Mouse (Mus musculus): Measurements from ENCODE around the gene Msantd1. TPM values are rescaled to one million over a fixed set of nuclear protein-coding genes. Genes with fewer than 3 reads are reported as not detected.
"Not testable (repeated sequence)": the region's sequence is repeated elsewhere in the genome, so short reads cannot be mapped to it uniquely, and the experiment has no call there.

The Msantd1 gene
- 0.18 and 0.69 TPM in 2 replicates for polyA plus RNA-seq (2016; fragmentation: Nextera tagmentation; extraction: Ambion mirVana)

DNA sequence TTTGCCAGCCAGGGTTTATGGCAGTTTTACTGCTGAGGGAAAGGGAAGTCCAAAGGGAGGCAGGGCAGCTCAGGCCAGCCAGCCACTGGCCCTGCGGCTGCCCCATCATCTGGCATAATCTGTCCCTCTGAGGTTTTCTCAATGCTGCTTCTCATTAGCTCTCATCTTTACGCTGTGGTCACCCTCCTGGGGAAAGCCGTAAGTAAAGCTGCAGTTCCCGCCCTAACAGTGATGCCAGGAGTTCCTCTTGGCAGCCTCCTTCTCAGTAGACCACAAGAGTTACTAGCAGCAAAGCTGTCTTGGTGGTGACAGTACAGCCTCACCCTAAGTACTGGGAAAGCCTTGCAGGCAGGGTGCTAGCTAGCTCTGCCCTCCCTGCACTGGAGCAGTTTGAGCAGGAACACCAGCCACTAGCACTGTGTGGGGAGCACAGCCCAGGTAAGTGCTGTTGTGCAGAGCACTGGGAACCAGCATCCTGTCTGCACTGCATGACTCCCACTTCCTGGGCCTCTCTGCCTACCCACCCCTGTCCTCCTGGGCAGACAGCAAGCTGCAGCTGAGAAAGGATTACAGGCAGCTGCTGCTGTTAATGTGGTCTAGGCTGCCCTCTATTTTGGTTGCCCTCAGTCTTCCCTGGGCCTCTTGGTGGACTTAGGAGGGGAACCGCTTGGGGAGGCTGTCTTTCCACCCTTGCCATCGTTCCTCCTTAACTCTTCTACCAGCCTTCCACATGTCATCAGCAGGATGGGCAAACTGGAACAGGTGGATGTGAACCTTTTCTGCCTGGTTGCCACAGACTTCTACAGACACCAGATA lies at the start of gene Msantd1:
Msantd1 (plus strand) TSS at position 103 of the 816 bp plus-strand sequence.
- Histone ChIP-seq H3K27ac (peak within 1 kb of the TSS; percentile 93), H3K9ac (no peak within 1 kb of the TSS), H3K36me3 (peaks cover 76% of the 10 kb centered on the region), H3K4me3 (no peak within 1 kb of the TSS), H3K9me3 (replicated peaks) (no peaks in the 10 kb centered on the region), H3K4me2 (no peak within 1 kb of the TSS), H3K4me1 (peaks cover 38% of the 10 kb centered on the region), H3K27me3 (replicated peaks) (no peaks in the 10 kb centered on the region)
- WGBS (ENCODE audit: insufficient replicate concordance) = 86% methylated on average over 6 of the region's 6 CpGs
- no peak for ATAC-seq

DNA sequence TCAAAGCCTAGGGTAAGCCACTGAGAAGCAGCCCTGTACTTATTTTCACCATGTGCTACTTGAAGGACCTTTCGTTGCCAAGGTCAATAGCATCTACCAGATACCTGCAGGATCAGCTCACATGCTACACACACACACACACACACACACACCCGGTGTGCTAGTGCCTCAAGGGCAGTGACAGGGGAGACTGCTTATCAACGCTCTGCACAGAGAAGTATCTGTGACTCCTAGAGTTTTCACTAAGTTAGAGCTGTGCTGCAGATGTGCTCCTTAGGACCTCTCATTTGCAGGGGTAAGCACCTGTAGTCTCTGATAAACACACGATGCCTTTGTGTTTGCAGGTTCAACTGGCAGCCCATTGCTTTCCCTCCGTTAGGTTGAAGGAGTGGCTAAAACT lies 42.4 kb upstream of the Msantd1 start:
- Histone ChIP-seq H3K27me3 (replicated peaks) (no peaks in the 10 kb centered on the region), H3K27ac (peak overlapping the region; percentile 64), H3K4me3 (no peak overlapping the region), H3K4me2 (no peak overlapping the region), H3K36me3 (peaks cover 86% of the 10 kb centered on the region), H3K9ac (0 out of 2 replicates have a peak overlapping the region, but pooled peaks have one; percentile 1), H3K9me3 (replicated peaks) (no peaks in the 10 kb centered on the region), H3K4me1 (peaks cover 23% of the 10 kb centered on the region)
- WGBS (ENCODE audit: insufficient replicate concordance) = 41% methylated on average over 5 of the region's 5 CpGs
- ATAC-seq = peak; percentile 99

DNA sequence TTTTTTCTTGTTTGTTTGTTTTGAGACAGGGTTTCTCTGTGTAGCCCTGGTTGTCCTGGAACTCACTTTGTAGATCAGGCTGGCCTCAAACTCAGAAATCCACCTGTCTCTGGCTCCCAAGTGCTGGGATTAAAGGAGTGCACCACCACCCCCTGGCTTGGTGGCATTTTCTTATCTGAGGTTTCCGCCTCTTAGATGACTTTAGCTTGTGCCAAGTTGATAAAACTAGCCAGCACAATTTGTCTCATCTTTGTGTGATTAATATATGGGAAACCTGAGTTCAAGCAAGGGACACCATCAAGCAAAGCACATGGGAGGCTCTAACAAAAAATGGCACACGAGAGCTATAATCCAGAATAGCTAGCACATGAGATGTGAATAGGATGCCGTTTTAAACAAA lies 27.5 kb upstream of the Msantd1 start:
- ATAC-seq = peak; percentile 33; the same call in 1 of the 2 replicates
- not testable (repeated sequence) for H3K9ac ChIP-seq; H3K27me3 ChIP-seq (replicated peaks); H3K4me3 ChIP-seq; H3K9me3 ChIP-seq (replicated peaks)
- Histone ChIP-seq H3K4me1 (peaks cover 36% of the 10 kb centered on the region), H3K4me2 (peak overlapping the region; percentile 46), H3K36me3 (peaks cover 88% of the 10 kb centered on the region), H3K27ac (peak overlapping the region; percentile 92)
- WGBS (ENCODE audit: insufficient replicate concordance) = 56% methylated on average over 3 of the region's 3 CpGs

- peaks cover 84% of the 10 kb centered on the region for H3K36me3 ChIP-seq
- H3K4me2 ChIP-seq = peak overlapping the region; percentile 46
- ATAC-seq = peak; percentile 100
These were observed 26.8 kb upstream of the Msantd1 start for GRCm38 (mm10) chr5:34881023-34881422.

DNA sequence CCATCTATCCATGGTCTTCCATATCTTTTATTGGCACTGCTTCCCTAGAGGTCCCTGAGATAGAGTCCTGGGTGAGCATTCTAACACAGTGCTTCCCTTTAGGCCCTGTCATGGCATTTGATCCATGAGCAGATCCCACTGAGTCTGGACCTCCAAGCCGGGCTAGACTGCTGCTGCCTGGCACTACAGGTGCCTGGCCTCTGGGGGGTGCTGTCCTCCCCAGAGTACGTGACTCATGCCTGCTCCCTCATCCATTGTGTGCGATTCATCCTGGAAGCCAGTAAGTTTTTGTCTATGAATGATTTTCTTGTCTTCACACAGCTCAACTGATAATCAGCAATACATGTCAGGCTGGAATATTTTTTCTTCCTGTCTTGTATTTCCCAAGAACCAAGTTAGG lies 22.6 kb upstream of the Msantd1 start:
- peaks cover 26% of the 10 kb centered on the region for H3K4me1 ChIP-seq
- H3K4me2 ChIP-seq = no peak overlapping the region
- 85% methylated on average over 3 of the region's 3 CpGs for WGBS (ENCODE audit: insufficient replicate concordance)
- no peaks in the 10 kb centered on the region for H3K9me3 ChIP-seq (replicated peaks)
- H3K27me3 ChIP-seq (replicated peaks) = no peaks in the 10 kb centered on the region
- H3K36me3 ChIP-seq = peaks cover 84% of the 10 kb centered on the region
- no peak overlapping the region for H3K9ac ChIP-seq
- no peak overlapping the region for H3K4me3 ChIP-seq
- no peak overlapping the region for H3K27ac ChIP-seq
- ATAC-seq = no peak

More at GRCm38 (mm10) chr5:34881023-34881422, 26.8 kb upstream of the Msantd1 start:
- 24% methylated on average over 3 of the region's 3 CpGs for whole genome bisulfite sequencing (ENCODE audit: insufficient replicate concordance)
- Histone ChIP-seq H3K9ac (peak overlapping the region; percentile 33), H3K27ac (peak overlapping the region; percentile 92), H3K4me1 (peaks cover 36% of the 10 kb centered on the region), H3K9me3 (replicated peaks) (no peaks in the 10 kb centered on the region), H3K4me3 (no peak overlapping the region), H3K27me3 (replicated peaks) (no peaks in the 10 kb centered on the region)

GRCm38 (mm10) chr5:34889252-34889651 lies 18.6 kb upstream of the Msantd1 start:
- Histone ChIP-seq H3K27me3 (replicated peaks) (no peaks in the 10 kb centered on the region), H3K4me3 (no peak overlapping the region), H3K4me2 (no peak overlapping the region), H3K9me3 (replicated peaks) (no peaks in the 10 kb centered on the region), H3K27ac (no peak overlapping the region), H3K4me1 (0 out of 2 replicates have a peak, but pooled peaks cover 3% of the 10 kb centered on the region), H3K9ac (no peak overlapping the region), H3K36me3 (peaks cover 94% of the 10 kb centered on the region)
- WGBS (ENCODE audit: insufficient replicate concordance) = 67% methylated on average over 4 of the region's 4 CpGs
- ATAC-seq = no peak

GRCm38 (mm10) chr5:34896697-34897453 lies 10.9 kb upstream of the Msantd1 start:
- Histone ChIP-seq H3K36me3 (peaks cover 96% of the 10 kb centered on the region), H3K9me3 (replicated peaks) (no peaks in the 10 kb centered on the region), H3K4me2 (peak overlapping the region; percentile 8), H3K27ac (peak overlapping the region; percentile 84), H3K4me3 (no peak overlapping the region), H3K27me3 (replicated peaks) (no peaks in the 10 kb centered on the region), H3K9ac (peak overlapping the region; percentile 46; the same call in 1 of the 2 replicates), H3K4me1 (peaks cover 33% of the 10 kb centered on the region)
- WGBS (ENCODE audit: insufficient replicate concordance) = 53% methylated on average over 3 of the region's 3 CpGs
- ATAC-seq = peak; percentile 99

GRCm38 (mm10) chr5:34899787-34900469 lies 7.9 kb upstream of the Msantd1 start:
- WGBS (ENCODE audit: insufficient replicate concordance) = 92% methylated on average over 6 of the region's 6 CpGs
- H3K36me3 ChIP-seq = peaks cover 96% of the 10 kb centered on the region
- H3K4me1 ChIP-seq = peaks cover 29% of the 10 kb centered on the region
- H3K4me2 ChIP-seq = no peak overlapping the region
- H3K4me3 ChIP-seq = no peak overlapping the region
- peak overlapping the region; percentile 17; the same call in 1 of the 2 replicates for H3K27ac ChIP-seq
- H3K27me3 ChIP-seq (replicated peaks) = no peaks in the 10 kb centered on the region
- no peaks in the 10 kb centered on the region for H3K9me3 ChIP-seq (replicated peaks)
- H3K9ac ChIP-seq = no peak overlapping the region
- no peak for ATAC-seq

GRCm38 (mm10) chr5:34902371-34902770 lies 5.4 kb upstream of the Msantd1 start:
- H3K36me3 ChIP-seq = peaks cover 97% of the 10 kb centered on the region
- no peak for ATAC-seq

DNA sequence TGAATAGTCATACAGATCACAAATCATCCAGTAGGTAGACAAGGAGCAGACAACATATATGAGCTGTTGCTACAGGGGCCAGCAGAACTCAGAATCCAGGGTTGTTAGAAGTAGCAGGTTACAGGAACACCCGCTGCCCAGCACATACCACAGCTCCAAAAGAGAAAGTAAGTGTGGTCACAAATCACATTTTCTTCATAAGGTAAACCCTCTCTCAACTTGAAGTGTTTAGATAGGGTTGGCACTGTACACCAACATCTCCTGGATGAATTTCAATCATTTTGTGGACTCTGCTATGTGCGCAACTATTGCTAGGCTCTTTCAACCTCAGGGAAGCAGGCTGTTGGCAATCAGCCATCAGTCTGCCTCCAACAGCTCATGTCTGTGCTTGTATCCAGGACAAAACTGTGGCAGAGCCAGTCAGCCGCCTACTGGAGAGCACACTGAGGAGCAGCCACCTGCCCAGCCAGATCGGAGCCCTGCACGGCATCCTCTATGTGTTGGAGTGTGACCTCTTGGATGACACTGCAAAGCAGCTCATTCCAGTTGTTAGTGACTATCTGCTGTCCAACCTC lies 4.9 kb upstream of the Msantd1 start:
- H3K4me2 ChIP-seq = no peak overlapping the region
- H3K9ac ChIP-seq = no peak overlapping the region
- peaks cover 97% of the 10 kb centered on the region for H3K36me3 ChIP-seq
- no peaks in the 10 kb centered on the region for H3K9me3 ChIP-seq (replicated peaks)
- no peaks in the 10 kb centered on the region for H3K27me3 ChIP-seq (replicated peaks)
- H3K27ac ChIP-seq = no peak overlapping the region
- H3K4me3 ChIP-seq = no peak overlapping the region
- H3K4me1 ChIP-seq = no peaks in the 10 kb centered on the region
- WGBS (ENCODE audit: insufficient replicate concordance) = 91% methylated on average over 5 of the region's 5 CpGs
- no peak for ATAC-seq

More at GRCm38 (mm10) chr5:34902371-34902770, 5.4 kb upstream of the Msantd1 start:
- Histone ChIP-seq H3K4me1 (peaks cover 5% of the 10 kb centered on the region), H3K4me2 (no peak overlapping the region), H3K9ac (no peak overlapping the region), H3K27me3 (replicated peaks) (no peaks in the 10 kb centered on the region), H3K9me3 (replicated peaks) (no peaks in the 10 kb centered on the region), H3K27ac (no peak overlapping the region), H3K4me3 (no peak overlapping the region)

DNA sequence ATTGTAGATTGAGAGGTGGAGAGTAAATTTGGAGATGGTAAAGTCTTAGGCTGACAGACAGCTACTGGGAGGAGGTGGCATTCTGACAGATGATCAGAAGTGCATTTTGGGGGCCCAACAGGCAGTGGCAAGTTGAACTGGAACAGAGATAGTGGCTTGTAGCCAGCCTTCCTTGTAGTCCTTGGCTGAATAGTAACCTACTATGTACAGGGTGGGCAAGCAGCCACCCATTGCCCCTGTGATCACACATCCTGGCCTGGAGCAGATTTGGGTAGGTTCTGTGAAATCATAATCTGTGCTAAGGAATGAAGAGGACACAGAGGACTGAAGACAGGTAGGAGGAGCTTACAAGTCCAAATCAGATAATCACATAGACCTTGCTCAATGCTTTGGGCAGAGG lies 3.4 kb upstream of the Msantd1 start:
- ATAC-seq = no peak
- no peaks in the 10 kb centered on the region for H3K9me3 ChIP-seq (replicated peaks)
- no peak overlapping the region for H3K4me2 ChIP-seq
- H3K36me3 ChIP-seq = peaks cover 97% of the 10 kb centered on the region
- no peak overlapping the region for H3K9ac ChIP-seq
- H3K4me1 ChIP-seq = peaks cover 9% of the 10 kb centered on the region
- no peak overlapping the region for H3K27ac ChIP-seq
- H3K27me3 ChIP-seq (replicated peaks) = no peaks in the 10 kb centered on the region
- no peak overlapping the region for H3K4me3 ChIP-seq

Measured in liver, embryonic 12.5 days (tissue).